Mouse (Mus musculus): ENCODE data around the gene Hspb11. TPM values are rescaled to one million over a fixed set of nuclear protein-coding genes. Genes with fewer than 3 reads are reported as not detected.

Hspb11 gene
- polyA plus RNA-seq, 1 experiment from 2014 or later, result 34.4 TPM

DNA sequence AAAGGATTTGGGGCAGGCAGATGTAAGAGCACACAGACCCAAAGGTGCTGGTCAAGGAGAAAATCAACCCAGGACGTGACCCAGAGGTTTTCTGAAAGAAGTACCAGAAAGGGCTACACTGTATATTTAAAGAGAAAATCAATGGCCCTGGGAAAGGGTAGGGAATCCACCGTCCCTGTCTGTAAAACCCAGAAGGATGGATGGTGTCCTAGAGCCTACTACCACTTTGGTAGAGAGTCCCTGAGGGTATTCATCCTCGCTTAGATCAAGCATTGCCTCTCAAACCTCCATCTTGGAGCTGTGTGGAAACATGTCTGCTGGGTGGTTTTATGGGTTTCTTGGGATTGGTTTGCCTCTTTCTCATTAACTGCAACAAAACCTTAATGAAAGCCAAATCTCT lies 1.0 kb downstream of the Hspb11 start:
- Histone ChIP-seq H3K9me3 (no peaks in the 10 kb centered on the region), H3K27me3 (replicated peaks) (no peaks in the 10 kb centered on the region), H3K27ac (peak overlapping the region; percentile 81; the same call in 1 of the 2 replicates), H3K9ac (peak overlapping the region; percentile 51; the same call in 1 of the 2 replicates), H3K4me3 (replicated peaks) (peak overlapping the region; percentile 89), H3K4me2 (peak overlapping the region; percentile 47), H3K4me1 (peaks cover 11% of the 10 kb centered on the region), H3K36me3 (no peaks in the 10 kb centered on the region)
- no peak for ATAC-seq (ENCODE audit: insufficient read depth, low FRiP score, low read depth)
- WGBS, result 26% methylated on average over 3 of the region's 3 CpGs

DNA sequence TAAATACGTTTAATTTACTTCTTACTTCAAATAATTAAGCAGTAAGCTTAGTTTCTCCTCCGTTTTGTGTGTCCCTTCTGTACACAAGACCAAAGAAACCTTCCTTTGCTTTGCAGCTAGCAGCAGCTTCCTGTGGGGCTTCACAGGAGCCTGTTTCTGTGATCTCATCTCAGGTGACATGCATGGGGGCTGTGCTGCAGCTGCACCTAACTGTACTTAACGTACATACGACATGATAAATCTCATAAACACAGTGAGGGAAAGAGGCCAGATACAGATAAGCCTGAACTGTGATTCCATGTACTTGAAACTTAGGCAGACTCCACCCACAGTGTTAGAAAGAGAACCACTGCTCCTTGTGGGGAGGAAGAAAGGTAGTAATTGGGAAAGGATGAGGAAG lies 6.6 kb downstream of the Hspb11 start:
- H3K27me3 ChIP-seq (replicated peaks), result no peaks in the 10 kb centered on the region
- H3K9ac ChIP-seq, result no peak overlapping the region
- no peak overlapping the region for H3K27ac ChIP-seq
- no peak overlapping the region for H3K4me3 ChIP-seq (replicated peaks)
- no peak for ATAC-seq (ENCODE audit: insufficient read depth, low FRiP score, low read depth)
- H3K4me2 ChIP-seq, result no peak overlapping the region
- H3K4me1 ChIP-seq, result no peaks in the 10 kb centered on the region
- H3K36me3 ChIP-seq, result no peaks in the 10 kb centered on the region
- H3K9me3 ChIP-seq, result no peaks in the 10 kb centered on the region
- 31% methylated on average over 4 of the region's 4 CpGs for WGBS

DNA sequence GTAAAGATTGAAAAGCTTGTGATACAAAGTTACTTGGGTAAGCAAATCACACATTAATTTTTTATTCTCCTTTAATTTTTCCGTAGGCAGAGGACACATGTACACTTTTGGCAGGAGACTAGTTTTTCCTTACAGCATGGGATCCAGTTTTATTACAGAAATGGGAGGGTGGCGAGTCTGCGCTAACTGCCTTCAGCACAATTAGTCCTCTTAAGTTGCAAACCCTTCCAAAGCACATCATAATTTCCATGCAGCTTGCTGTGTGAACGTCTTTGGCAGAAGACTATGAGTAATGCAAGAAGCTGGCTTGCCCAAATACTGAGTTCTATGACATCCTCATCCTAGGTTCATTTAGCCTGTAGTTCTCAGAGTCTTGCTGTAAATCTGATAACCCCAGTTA lies 20.3 kb downstream of the Hspb11 start:
- no peaks in the 10 kb centered on the region for H3K27me3 ChIP-seq (replicated peaks)
- no peaks in the 10 kb centered on the region for H3K4me1 ChIP-seq
- H3K27ac ChIP-seq, result no peak overlapping the region
- no peaks in the 10 kb centered on the region for H3K36me3 ChIP-seq
- no peak for ATAC-seq (ENCODE audit: insufficient read depth, low FRiP score, low read depth)
- WGBS, result 79% methylated on average over 4 of the region's 4 CpGs
- H3K9ac ChIP-seq, result no peak overlapping the region
- no peak overlapping the region for H3K4me2 ChIP-seq
- no peak overlapping the region for H3K4me3 ChIP-seq (replicated peaks)
- H3K9me3 ChIP-seq, result no peaks in the 10 kb centered on the region

DNA sequence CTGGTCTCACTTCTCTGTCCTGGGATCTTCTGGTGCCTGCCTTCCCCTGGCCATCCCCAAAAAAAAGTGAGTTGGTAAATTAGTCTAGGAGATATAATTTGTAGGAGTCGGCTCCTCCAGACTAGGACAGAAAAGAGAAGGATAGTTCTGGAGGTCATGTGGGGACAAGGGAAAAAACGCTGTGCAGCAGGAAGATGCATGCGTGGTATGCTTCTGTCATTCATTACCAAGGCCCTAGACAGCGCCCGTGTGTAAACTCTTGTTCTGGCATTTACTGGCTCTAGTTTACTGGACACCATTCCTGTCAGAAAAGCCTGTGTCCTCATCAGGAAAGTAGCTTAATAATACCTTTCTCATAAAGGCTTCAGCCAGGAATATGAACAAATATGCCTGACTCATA lies 21.1 kb downstream of the Hspb11 start:
- 60% methylated on average over 5 of the region's 5 CpGs for WGBS
- no peak overlapping the region for H3K4me3 ChIP-seq (replicated peaks)
- H3K4me2 ChIP-seq, result no peak overlapping the region
- no peaks in the 10 kb centered on the region for H3K9me3 ChIP-seq
- H3K36me3 ChIP-seq, result no peaks in the 10 kb centered on the region
- no peaks in the 10 kb centered on the region for H3K4me1 ChIP-seq
- H3K27me3 ChIP-seq (replicated peaks), result no peaks in the 10 kb centered on the region
- H3K27ac ChIP-seq, result no peak overlapping the region
- no peak for ATAC-seq (ENCODE audit: insufficient read depth, low FRiP score, low read depth)
- no peak overlapping the region for H3K9ac ChIP-seq

DNA sequence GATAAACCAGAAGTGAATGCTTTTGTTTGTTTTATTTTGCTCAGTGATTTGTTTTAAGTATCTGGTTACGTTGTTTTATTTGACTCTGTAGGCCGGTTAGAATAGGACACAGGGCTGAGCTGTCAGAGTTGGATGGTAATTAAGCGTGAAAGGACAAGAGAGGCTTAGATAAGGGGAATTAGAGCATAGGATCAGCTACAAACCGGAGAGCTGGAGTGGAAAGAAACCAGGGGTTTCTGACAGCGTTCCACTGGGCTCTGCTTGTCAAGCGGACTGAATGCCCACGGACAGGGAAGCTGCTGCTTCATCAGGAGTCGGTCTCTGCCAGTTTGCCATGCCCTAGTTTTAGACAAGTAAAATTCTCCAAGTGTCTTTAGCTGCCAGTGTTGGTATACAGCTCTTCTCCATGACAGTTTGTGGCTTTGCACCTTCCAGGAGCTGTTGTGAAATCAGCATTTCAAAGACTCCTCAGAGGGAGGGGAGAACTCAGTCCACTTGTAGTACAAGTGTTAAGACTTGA lies 24.9 kb downstream of the Hspb11 start:
- H3K9ac ChIP-seq, result no peak overlapping the region
- H3K27ac ChIP-seq, result no peak overlapping the region
- no peaks in the 10 kb centered on the region for H3K4me1 ChIP-seq
- H3K4me3 ChIP-seq (replicated peaks), result no peak overlapping the region
- no peaks in the 10 kb centered on the region for H3K36me3 ChIP-seq
- H3K9me3 ChIP-seq, result no peaks in the 10 kb centered on the region
- ATAC-seq (ENCODE audit: insufficient read depth, low FRiP score, low read depth), result no peak
- H3K27me3 ChIP-seq (replicated peaks), result no peaks in the 10 kb centered on the region
- H3K4me2 ChIP-seq, result no peak overlapping the region
- 40% methylated on average over 8 of the region's 8 CpGs for WGBS

DNA sequence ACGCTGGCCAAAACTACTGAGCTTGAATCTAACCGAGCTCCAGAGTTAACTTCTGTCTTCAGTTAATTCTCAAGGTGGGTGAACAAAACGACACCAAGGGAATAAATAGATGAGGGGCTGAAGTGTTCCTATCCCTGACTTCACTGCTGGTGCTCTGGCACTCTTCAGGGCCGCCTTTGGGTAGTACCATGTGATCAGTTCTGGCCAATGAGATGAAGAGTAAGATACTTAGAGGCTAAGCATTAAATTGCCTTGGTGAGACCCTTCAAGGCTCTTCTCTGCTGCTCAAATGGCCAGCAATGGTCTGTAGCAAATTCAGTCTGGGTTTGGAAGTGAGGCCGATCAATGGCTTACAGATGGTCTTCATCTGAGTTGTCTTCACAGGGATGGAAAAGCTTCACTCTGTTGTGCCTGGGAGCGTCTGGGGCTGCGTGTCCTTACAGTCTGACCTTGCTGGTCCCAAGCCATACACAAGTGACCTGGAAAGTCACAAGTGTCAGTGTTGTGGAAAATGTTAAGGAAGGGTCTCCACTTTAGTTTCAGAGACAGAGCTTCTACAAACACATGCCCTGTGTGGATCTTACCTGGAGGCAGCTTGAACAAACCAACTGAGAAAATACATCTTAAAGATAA lies 27.6 kb downstream of the Hspb11 start:
- no peak for ATAC-seq (ENCODE audit: insufficient read depth, low FRiP score, low read depth)
- no peaks in the 10 kb centered on the region for H3K36me3 ChIP-seq
- H3K27ac ChIP-seq, result no peak overlapping the region

GRCm38 (mm10) chr4:107285446-107286200 lies 32.2 kb downstream of the Hspb11 start:
- no peaks in the 10 kb centered on the region for H3K27me3 ChIP-seq (replicated peaks)
- no peak overlapping the region for H3K27ac ChIP-seq
- H3K9ac ChIP-seq, result no peak overlapping the region
- ATAC-seq (ENCODE audit: insufficient read depth, low FRiP score, low read depth), result no peak
- H3K4me2 ChIP-seq, result no peak overlapping the region
- H3K9me3 ChIP-seq, result no peaks in the 10 kb centered on the region
- H3K36me3 ChIP-seq, result no peaks in the 10 kb centered on the region
- H3K4me1 ChIP-seq, result no peaks in the 10 kb centered on the region
- WGBS, result 55% methylated on average over 3 of the region's 3 CpGs
- no peak overlapping the region for H3K4me3 ChIP-seq (replicated peaks)

More for the DNA sequence above, 27.6 kb downstream of the Hspb11 start:
- Histone ChIP-seq H3K4me2 (no peak overlapping the region), H3K27me3 (replicated peaks) (no peaks in the 10 kb centered on the region), H3K9me3 (no peaks in the 10 kb centered on the region), H3K4me3 (replicated peaks) (no peak overlapping the region), H3K4me1 (no peaks in the 10 kb centered on the region), H3K9ac (no peak overlapping the region)
- WGBS, result 80% methylated on average over 7 of the region's 7 CpGs

GRCm38 (mm10) chr4:107286386-107286785 lies 33.0 kb downstream of the Hspb11 start:
- H3K36me3 ChIP-seq, result no peaks in the 10 kb centered on the region
- H3K27ac ChIP-seq, result no peak overlapping the region
- no peaks in the 10 kb centered on the region for H3K9me3 ChIP-seq
- no peak overlapping the region for H3K9ac ChIP-seq
- H3K4me3 ChIP-seq (replicated peaks), result no peak overlapping the region
- WGBS, result 89% methylated on average over 8 of the region's 8 CpGs
- no peak for ATAC-seq (ENCODE audit: insufficient read depth, low FRiP score, low read depth)
- H3K27me3 ChIP-seq (replicated peaks), result no peaks in the 10 kb centered on the region
- H3K4me1 ChIP-seq, result no peaks in the 10 kb centered on the region
- H3K4me2 ChIP-seq, result no peak overlapping the region

DNA sequence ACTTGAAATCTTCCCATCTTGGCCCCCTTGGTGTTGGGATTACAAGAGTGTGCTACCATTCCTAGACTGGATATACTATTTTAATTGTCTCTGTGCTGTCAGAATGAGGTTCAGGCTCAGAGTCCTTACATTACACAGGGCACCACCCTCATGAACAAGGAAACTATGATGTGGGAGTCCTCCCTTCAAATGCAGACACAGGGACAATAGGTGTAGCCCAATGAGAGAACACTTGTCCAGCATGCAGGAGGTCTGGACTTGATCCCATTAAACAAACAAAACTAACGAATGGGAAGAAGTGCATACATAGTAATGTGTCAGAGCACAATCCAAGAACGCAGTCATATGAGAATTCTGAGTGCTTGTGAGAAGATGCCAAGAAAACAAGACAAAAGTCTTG lies 34.1 kb downstream of the Hspb11 start:
- WGBS, result 73% methylated on average over 2 of the region's 2 CpGs
- Histone ChIP-seq H3K4me2 (no peak overlapping the region), H3K4me1 (no peaks in the 10 kb centered on the region), H3K27me3 (replicated peaks) (no peaks in the 10 kb centered on the region), H3K36me3 (no peaks in the 10 kb centered on the region), H3K9ac (no peak overlapping the region), H3K4me3 (replicated peaks) (no peak overlapping the region), H3K27ac (no peak overlapping the region), H3K9me3 (no peaks in the 10 kb centered on the region)
- no peak for ATAC-seq (ENCODE audit: insufficient read depth, low FRiP score, low read depth)

GRCm38 (mm10) chr4:107291611-107292272 lies 38.3 kb downstream of the Hspb11 start:
- Histone ChIP-seq H3K36me3 (no peaks in the 10 kb centered on the region), H3K4me3 (replicated peaks) (no peak overlapping the region), H3K4me2 (no peak overlapping the region), H3K9me3 (no peaks in the 10 kb centered on the region), H3K27ac (no peak overlapping the region), H3K9ac (no peak overlapping the region), H3K4me1 (no peaks in the 10 kb centered on the region), H3K27me3 (replicated peaks) (no peaks in the 10 kb centered on the region)
- ATAC-seq (ENCODE audit: insufficient read depth, low FRiP score, low read depth), result no peak
- WGBS, result 77% methylated on average over 7 of the region's 7 CpGs

- no peak overlapping the region for H3K4me3 ChIP-seq (replicated peaks)
- H3K9ac ChIP-seq, result no peak overlapping the region
- H3K4me2 ChIP-seq, result no peak overlapping the region
- no peaks in the 10 kb centered on the region for H3K27me3 ChIP-seq (replicated peaks)
- no peak overlapping the region for H3K27ac ChIP-seq
- H3K36me3 ChIP-seq, result no peaks in the 10 kb centered on the region
- WGBS, result 29% methylated on average over 4 of the region's 4 CpGs
- H3K9me3 ChIP-seq, result no peaks in the 10 kb centered on the region
- H3K4me1 ChIP-seq, result no peaks in the 10 kb centered on the region
- ATAC-seq (ENCODE audit: insufficient read depth, low FRiP score, low read depth), result no peak
Measured at GRCm38 (mm10) chr4:107292273-107292662, 38.9 kb downstream of the Hspb11 start.

GRCm38 (mm10) chr4:107298071-107298606 lies 44.7 kb downstream of the Hspb11 start:
- no peaks in the 10 kb centered on the region for H3K9me3 ChIP-seq

More at GRCm38 (mm10) chr4:107298071-107298606, 44.7 kb downstream of the Hspb11 start:
- H3K36me3 ChIP-seq, result no peaks in the 10 kb centered on the region
- H3K4me2 ChIP-seq, result no peak overlapping the region
- no peaks in the 10 kb centered on the region for H3K4me1 ChIP-seq
- no peak overlapping the region for H3K27ac ChIP-seq
- 75% methylated on average over 8 of the region's 8 CpGs for whole genome bisulfite sequencing
- H3K27me3 ChIP-seq (replicated peaks), result no peaks in the 10 kb centered on the region
- no peak overlapping the region for H3K9ac ChIP-seq
- ATAC-seq (ENCODE audit: insufficient read depth, low FRiP score, low read depth), result no peak
- no peak overlapping the region for H3K4me3 ChIP-seq (replicated peaks)

All from stomach, embryonic 15.5 days (tissue).